Mouse (Mus musculus) liver, embryonic 15.5 days (tissue): ENCODE data around the gene S100pbp. TPM values are rescaled to one million over a fixed set of nuclear protein-coding genes. Genes with fewer than 3 reads are reported as not detected.

Experiments used
- ATAC-seq: fragments of 200-750 bp; cut with Nextera tagmentation; 2 replicates; pipeline ENCODE4 v1.8.0; 2017; ENCODE audit warnings: moderate number of reproducible peaks, mild to moderate bottlenecking, moderate library complexity; ENCODE audit not compliant: insufficient read depth
- H3K27ac ChIP-seq: fragments of 300-500 bp; sonication (generic); replicated peaks from 2 replicates; pipeline ENCODE4 v1.5.1; 2015; ENCODE audit warnings: mild to moderate bottlenecking, inconsistent platforms
- H3K27me3 ChIP-seq: fragments of 300-500 bp; sonication (generic); 2 replicates; pipeline ENCODE4 v1.6.1; 2015; ENCODE audit warnings: mild to moderate bottlenecking, inconsistent platforms
- H3K36me3 ChIP-seq: fragments of 300-500 bp; sonication (generic); replicated peaks from 2 replicates; pipeline ENCODE4 v1.6.1; 2015; ENCODE audit warnings: moderate library complexity, mild to moderate bottlenecking, inconsistent platforms
- H3K4me1 ChIP-seq: fragments of 300-500 bp; sonication (generic); replicated peaks from 2 replicates; pipeline ENCODE4 v1.6.1; 2015; ENCODE audit warnings: inconsistent platforms
- H3K4me2 ChIP-seq: fragments of 300-500 bp; sonication (generic); 2 replicates; pipeline ENCODE4 v1.6.1; 2015; ENCODE audit warnings: moderate library complexity, mild to moderate bottlenecking, inconsistent platforms
- H3K4me3 ChIP-seq: fragments of 300-500 bp; sonication (generic); replicated peaks from 2 replicates; pipeline ENCODE4 v1.5.1; 2015; ENCODE audit warnings: mild to moderate bottlenecking, inconsistent platforms
- H3K9ac ChIP-seq: fragments of 300-500 bp; sonication (generic); 2 replicates; pipeline ENCODE4 v1.6.1; 2015; ENCODE audit warnings: moderate library complexity, mild to moderate bottlenecking, inconsistent platforms
- H3K9me3 ChIP-seq: fragments of 300-500 bp; sonication (generic); replicated peaks from 2 replicates; pipeline ENCODE4 v1.6.1; 2016; ENCODE audit warnings: inconsistent platforms
- WGBS: fragments of 180-500 bp; shearing (Covaris S2); methylation state at CpG from one replicate; pipeline ENCODE4 v1.1.7; 2015; ENCODE audit warnings: mixed read lengths; ENCODE audit not compliant: insufficient replicate concordance; 5-methylcytosine and 5-hydroxymethylcytosine counted together
- polyA plus RNA-seq: library from polyadenylated mRNA; unstranded; fragments of >200 nt; fragmentation: Nextera tagmentation; extraction: Ambion mirVana; gene quantifications from 2 replicates; pipeline ENCODE4 v1.2.1, GENCODE M21; 2015

The S100pbp gene
- polyA plus RNA-seq, 1 experiment from 2014 or later = 6.0 TPM

DNA sequence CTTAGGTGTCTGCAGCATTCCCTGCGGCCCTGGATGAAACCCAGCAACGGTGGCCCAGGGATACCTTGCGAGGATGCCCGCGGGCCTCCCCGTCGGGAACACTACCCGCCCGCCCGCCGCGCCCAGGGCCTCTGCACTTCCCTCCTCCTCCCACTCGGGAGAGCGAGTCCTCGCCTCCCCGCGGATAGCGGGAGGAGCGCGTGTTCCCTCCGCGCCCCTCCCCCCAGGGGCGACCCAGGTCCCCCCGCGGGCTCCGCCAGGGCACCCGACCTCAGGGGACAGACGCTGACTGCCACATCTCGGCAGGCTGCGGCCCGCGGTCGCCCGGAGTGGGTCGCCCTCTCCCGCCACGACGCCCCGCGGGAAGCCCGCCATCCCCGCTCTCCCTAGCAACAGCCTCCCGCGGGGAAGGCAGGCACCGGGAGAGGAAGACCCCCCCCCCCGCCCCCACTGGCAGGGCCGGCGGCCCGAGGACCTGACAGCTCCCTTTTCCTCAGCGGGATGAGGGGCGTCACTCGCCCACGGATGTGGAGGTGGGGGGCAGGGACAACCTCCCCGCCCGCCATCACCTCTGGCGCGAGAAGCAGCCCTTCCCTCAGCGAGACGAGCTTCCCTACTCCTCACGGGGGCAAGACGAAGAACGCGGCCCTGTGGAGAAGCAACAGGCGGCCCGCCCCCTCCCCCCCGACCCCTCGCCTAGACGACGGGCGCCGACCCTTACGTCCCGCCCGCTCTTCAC is 555 bp downstream of the S100pbp start:
- Histone ChIP-seq H3K4me3 (peak overlapping the region; percentile 73), H3K4me2 (peak overlapping the region; percentile 91), H3K27ac (peak overlapping the region; percentile 87), H3K36me3 (peaks cover 19% of the 10 kb centered on the region), H3K27me3 (no peaks in the 10 kb centered on the region), H3K9ac (peak overlapping the region; percentile 86), H3K4me1 (peaks cover 54% of the 10 kb centered on the region), H3K9me3 (no peaks in the 10 kb centered on the region)
- under 1% methylated on average over 73 of the region's 74 CpGs for WGBS
- peak; percentile 45 for ATAC-seq

DNA sequence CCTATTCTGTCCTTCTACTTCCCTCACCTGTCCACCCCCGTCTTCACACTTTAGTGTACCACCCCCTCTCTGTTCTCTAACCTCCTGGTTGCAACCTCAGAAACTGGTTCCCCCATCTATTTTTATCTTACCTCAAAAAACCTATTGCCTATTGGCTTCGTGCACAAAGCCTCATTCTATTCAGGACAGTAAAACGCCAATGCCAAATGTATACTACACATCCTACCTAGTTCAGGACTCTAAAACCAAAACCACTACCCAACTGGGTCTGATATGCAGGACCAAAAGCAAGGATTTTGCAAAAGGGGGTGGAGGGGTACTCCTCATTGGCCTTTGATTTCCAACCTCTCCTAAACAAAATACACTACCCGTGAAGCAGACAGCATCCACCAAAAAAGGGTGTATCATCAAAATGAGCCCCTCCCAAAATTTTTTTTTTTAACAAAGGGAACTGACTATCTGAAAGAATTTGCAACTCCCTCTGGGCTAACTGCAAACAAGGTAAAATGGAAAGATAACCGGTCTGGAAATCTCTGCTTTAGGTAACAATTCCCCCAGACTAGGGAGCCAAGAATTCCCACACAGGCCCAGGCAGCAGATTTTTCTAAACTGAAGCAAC is 1.4 kb downstream of the S100pbp start:
- WGBS = 34% methylated on average over 5 of the region's 5 CpGs

DNA sequence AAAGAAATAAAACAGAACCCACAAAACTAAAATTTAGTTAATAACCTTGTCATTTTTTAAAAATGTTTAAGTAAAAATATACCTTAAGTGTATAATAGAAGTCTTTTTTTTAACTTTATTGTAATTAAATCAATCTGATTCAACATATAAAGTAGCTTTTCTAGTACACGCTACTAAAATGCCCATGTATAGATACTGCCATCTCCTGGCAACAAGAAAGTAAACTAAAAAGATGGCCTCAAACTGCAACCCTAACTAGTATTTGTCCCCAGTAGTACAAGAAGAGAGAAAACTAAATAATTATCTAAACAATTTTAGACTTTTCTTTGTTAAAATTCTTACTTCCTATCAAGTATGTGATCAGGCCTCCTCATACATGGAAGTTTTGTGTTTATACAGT is 10.0 kb downstream of the S100pbp start:
- Histone ChIP-seq H3K27ac (no peak overlapping the region), H3K36me3 (peaks cover 48% of the 10 kb centered on the region), H3K27me3 (no peaks in the 10 kb centered on the region), H3K4me2 (no peak overlapping the region), H3K4me3 (no peak overlapping the region), H3K4me1 (peaks cover 13% of the 10 kb centered on the region; the same call in 1 of the 2 replicates), H3K9me3 (no peaks in the 10 kb centered on the region), H3K9ac (no peak overlapping the region)
- 50% methylated on average over 1 of the region's 1 CpGs for WGBS
- no peak for ATAC-seq

More for the DNA sequence above, 1.4 kb downstream of the S100pbp start:
- no peak for ATAC-seq
- Histone ChIP-seq H3K27ac (peak overlapping the region; percentile 87), H3K4me1 (peaks cover 47% of the 10 kb centered on the region), H3K27me3 (no peaks in the 10 kb centered on the region), H3K4me3 (peak overlapping the region; percentile 73), H3K9me3 (no peaks in the 10 kb centered on the region), H3K36me3 (peaks cover 13% of the 10 kb centered on the region), H3K9ac (peak overlapping the region; percentile 86; the same call in 1 of the 2 replicates), H3K4me2 (peak overlapping the region; percentile 91)

DNA sequence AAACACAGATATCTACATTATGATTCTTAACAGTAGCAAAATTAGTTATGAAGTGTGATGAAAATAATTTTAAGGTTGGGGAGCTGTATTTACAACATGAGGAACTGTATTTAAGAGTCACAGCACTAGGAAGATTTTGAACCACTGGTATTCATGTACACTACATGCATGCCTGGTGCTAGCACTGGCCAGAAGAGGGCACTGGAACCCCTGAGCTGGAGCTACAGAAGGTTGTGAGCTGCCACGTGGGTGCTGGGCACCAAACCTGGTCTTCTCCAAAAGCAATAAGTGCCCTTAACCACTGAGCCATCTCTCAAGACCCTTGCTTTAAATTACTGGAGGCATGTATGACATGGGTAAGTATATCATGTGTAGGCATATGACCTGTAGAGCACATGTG is 17.0 kb downstream of the S100pbp start:
- no peaks in the 10 kb centered on the region for H3K27me3 ChIP-seq
- H3K36me3 ChIP-seq = peaks cover 55% of the 10 kb centered on the region
- no peaks in the 10 kb centered on the region for H3K9me3 ChIP-seq
- no peak overlapping the region for H3K4me2 ChIP-seq
- WGBS = 70% methylated on average over 1 of the region's 1 CpGs
- H3K9ac ChIP-seq = no peak overlapping the region
- no peak overlapping the region for H3K4me3 ChIP-seq
- no peaks in the 10 kb centered on the region for H3K4me1 ChIP-seq
- ATAC-seq = no peak
- no peak overlapping the region for H3K27ac ChIP-seq

DNA sequence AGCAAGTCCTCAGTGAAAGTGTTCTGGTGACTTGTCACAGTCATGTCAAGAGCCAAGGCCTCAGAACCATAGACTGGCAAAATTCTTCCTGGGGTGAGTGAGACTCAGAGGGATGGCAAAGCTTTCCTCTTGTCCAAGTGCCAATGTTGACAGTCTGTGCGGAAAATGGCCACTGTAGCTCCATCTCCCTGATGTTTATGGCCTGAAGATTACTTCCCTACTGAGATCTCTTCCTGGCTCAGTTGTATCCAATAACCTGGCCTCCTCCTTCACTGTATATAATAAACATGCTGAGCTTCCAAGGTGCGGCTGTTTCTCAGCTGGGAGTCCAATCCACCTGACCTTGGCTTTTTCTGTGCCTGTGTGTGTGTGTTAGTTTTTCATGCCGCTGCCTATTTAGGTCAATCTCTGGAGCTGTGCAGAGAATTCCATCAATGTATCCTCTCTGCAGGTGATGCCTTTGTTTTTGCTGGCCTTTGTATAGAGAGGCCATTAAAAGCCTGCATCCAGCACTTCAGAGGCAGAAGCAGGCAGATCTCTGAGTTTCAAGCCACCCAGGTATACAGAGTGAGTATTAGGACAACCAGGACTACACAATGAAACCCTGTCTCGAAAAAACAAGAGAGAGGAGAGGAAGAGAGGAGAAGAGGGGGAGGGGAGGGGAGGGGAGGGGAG is 27.8 kb downstream of the S100pbp start:
- Histone ChIP-seq H3K27me3 (no peaks in the 10 kb centered on the region), H3K9ac (no peak overlapping the region), H3K27ac (no peak overlapping the region), H3K9me3 (no peaks in the 10 kb centered on the region), H3K4me1 (peaks cover 22% of the 10 kb centered on the region), H3K4me2 (no peak overlapping the region), H3K4me3 (no peak overlapping the region), H3K36me3 (peaks cover 26% of the 10 kb centered on the region)
- no peak for ATAC-seq
- WGBS = 87% methylated on average over 4 of the region's 4 CpGs

DNA sequence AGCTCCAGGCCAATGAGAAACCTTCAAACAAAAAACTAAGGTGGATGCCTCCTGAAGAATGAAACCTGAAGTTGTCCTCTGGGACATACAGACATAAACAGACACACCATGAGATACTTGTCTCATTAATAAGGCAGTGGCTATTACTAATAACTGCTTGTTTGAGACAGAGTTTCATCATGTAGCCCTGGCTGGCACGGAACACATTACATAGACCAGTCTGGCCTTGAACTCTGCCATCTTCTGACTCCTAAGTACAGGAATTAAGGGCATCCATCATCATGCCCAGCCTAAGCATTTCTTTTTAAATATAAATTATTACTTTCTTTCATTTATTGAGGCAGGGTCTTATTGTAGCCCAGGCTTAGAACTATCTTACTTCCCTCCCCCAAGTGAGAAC is 28.5 kb downstream of the S100pbp start:
- 91% methylated on average over 1 of the region's 1 CpGs for WGBS
- peaks cover 22% of the 10 kb centered on the region for H3K4me1 ChIP-seq
- peaks cover 28% of the 10 kb centered on the region for H3K36me3 ChIP-seq
- H3K4me2 ChIP-seq = no peak overlapping the region
- no peaks in the 10 kb centered on the region for H3K27me3 ChIP-seq
- no peak overlapping the region for H3K9ac ChIP-seq
- ATAC-seq = no peak
- no peak overlapping the region for H3K27ac ChIP-seq
- H3K9me3 ChIP-seq = no peaks in the 10 kb centered on the region
- no peak overlapping the region for H3K4me3 ChIP-seq

DNA sequence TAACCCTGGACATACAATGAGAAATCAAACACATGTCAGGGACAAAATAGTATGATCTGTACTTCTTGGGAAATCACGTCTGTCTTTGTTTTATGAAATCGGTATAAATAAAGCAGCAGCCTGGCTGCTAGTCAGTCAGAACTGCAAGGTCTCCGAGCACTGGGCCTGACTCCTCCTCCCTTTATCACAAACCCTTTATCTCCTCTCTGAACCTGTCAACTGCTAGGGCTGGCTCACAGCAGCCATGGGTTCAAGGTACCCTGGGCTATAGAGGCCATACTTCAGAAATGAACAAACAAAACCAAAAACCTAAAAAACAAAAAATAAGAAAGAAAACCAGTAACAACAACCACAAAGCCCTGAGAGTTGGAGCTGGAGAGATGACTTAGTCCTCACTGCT is 31.0 kb downstream of the S100pbp start:
- peak; percentile 93 for ATAC-seq
- no peak overlapping the region for H3K9ac ChIP-seq
- H3K4me1 ChIP-seq = peaks cover 22% of the 10 kb centered on the region
- 0 out of 2 replicates have a peak overlapping the region, but pooled peaks have one; percentile 10 for H3K27ac ChIP-seq
- 23% methylated on average over 3 of the region's 3 CpGs for WGBS
- no peak overlapping the region for H3K4me3 ChIP-seq
- peak overlapping the region; percentile 11; the same call in 1 of the 2 replicates for H3K4me2 ChIP-seq
- H3K36me3 ChIP-seq = peaks cover 35% of the 10 kb centered on the region
- no peaks in the 10 kb centered on the region for H3K27me3 ChIP-seq
- H3K9me3 ChIP-seq = no peaks in the 10 kb centered on the region

DNA sequence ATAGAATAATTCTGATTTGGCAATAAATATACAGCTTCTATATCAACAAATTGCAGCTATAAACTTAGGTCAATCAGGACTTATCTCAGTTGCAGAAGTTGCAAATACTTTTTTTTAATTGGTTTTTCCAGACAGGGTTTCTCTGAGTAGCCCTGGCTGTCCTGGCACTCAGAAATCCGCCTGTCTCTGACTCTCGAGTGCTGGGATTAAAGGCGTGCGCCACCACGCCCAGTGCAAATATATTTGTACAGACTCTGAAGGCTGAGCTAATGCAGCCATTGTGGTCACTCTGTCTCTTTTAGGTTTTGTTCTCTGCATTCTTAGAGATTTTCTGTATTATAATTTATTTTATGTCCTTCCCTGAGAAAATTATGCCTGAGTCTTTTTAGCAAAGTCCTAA is 32.0 kb downstream of the S100pbp start:
- Histone ChIP-seq H3K9me3 (no peaks in the 10 kb centered on the region), H3K36me3 (peaks cover 44% of the 10 kb centered on the region), H3K4me3 (no peak overlapping the region), H3K9ac (no peak overlapping the region), H3K4me2 (no peak overlapping the region), H3K4me1 (peaks cover 22% of the 10 kb centered on the region), H3K27ac (no peak overlapping the region), H3K27me3 (no peaks in the 10 kb centered on the region)
- no peak for ATAC-seq
- WGBS = 71% methylated on average over 5 of the region's 5 CpGs

DNA sequence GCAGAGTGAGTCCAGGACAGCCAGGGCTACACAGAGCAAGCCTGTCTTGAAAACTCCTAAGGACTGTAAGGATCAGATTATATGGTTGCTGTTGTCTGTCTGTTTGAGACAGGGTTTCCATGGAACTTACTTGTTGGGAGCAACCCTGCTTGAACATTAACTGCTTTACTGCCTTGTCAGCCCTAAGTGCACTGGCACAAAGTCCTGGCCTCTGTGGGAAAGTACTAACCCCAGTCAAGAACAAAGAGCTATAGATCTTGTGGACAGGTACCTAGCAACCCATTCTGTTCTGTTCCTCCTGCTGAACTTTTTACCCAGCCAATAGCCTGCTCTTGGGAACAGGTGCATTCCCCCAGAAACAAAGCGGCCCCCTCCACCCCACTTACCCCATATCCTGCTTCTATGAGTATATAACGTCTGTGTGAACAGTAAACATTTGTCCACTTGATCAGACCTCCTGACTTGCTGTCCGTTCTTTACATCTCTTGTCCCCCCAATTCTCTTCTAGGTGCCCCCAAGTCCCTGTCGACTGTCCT is 38.2 kb downstream of the S100pbp start:
- peaks cover 60% of the 10 kb centered on the region for H3K36me3 ChIP-seq
- no peaks in the 10 kb centered on the region for H3K4me1 ChIP-seq
- H3K9me3 ChIP-seq = no peaks in the 10 kb centered on the region

DNA sequence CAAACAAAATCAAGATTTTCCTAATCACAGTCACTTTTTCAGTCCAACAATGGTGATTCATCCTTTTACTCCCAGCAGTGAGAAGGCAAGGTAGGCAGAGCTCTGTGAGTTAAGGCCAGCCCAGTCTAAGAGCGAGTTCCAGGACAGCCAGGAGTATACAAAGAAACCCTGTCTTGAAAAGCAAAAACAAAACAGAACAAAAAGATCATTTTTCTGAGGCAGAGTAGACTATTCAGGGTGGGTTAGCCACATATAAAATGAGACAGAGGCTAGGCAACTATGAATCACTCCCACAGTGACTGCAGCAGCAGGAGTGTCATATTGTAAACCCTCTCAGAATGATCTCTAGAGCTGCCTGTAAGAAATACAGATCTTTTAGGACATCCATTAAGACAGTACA is 40.2 kb downstream of the S100pbp start:
- H3K27me3 ChIP-seq = no peaks in the 10 kb centered on the region
- peaks cover 46% of the 10 kb centered on the region for H3K36me3 ChIP-seq
- H3K27ac ChIP-seq = no peak overlapping the region
- 0 out of 2 replicates have a peak, but pooled peaks cover 3% of the 10 kb centered on the region for H3K4me1 ChIP-seq
- H3K4me3 ChIP-seq = no peak overlapping the region
- no peak overlapping the region for H3K4me2 ChIP-seq
- no peak overlapping the region for H3K9ac ChIP-seq
- ATAC-seq = no peak
- no peaks in the 10 kb centered on the region for H3K9me3 ChIP-seq
- WGBS = 83% methylated on average over 1 of the region's 1 CpGs

More for the DNA sequence above, 38.2 kb downstream of the S100pbp start:
- Histone ChIP-seq H3K4me3 (no peak overlapping the region), H3K27ac (no peak overlapping the region), H3K4me2 (no peak overlapping the region), H3K9ac (no peak overlapping the region), H3K27me3 (no peaks in the 10 kb centered on the region)
- ATAC-seq = no peak
- 71% methylated on average over 4 of the region's 4 CpGs for WGBS

DNA sequence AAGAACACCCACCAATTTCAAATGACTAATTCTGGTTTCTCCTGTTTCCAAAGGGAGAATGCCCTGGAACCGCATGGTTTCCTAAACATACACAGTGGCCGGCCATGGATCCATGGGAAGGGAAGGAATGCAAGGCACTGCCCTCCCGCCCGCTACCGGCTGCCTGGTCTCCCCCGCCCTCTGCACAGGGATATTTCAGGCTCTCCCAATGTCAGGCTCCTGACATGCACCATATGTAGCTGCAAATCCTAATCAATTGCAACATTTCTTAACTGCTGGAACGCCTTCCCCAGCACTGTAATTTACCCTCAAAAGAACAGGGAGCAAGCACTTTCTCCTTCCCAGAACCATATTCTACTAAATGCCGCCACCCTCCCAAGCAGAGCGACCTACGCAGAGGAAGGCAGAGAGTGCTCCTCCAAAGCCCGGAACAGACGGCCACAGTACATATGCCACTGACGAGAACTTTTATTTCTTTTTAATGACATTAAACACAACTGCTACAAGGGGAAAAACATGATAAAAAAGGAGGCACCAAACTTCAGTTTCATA is 41.9 kb downstream of the S100pbp start:
- Histone ChIP-seq H3K36me3 (peaks cover 33% of the 10 kb centered on the region), H3K9ac (no peak overlapping the region), H3K9me3 (no peaks in the 10 kb centered on the region), H3K4me2 (no peak overlapping the region), H3K4me3 (no peak overlapping the region), H3K27me3 (no peaks in the 10 kb centered on the region), H3K4me1 (peaks cover 7% of the 10 kb centered on the region), H3K27ac (no peak overlapping the region)
- no peak for ATAC-seq
- WGBS = 82% methylated on average over 13 of the region's 13 CpGs
